Mouse (Mus musculus) bone marrow, adult 2 months (tissue): ENCODE data around the gene Hist1h4m. TPM values are rescaled to one million over a fixed set of nuclear protein-coding genes. Genes with fewer than 3 reads are reported as not detected.

ENCODE experiments used
- H3K27ac ChIP-seq: fragments of 200-500 bp; 2 replicates; pipeline ENCODE4 v1.5.1; 2012; ENCODE audit warnings: low read depth, mild to moderate bottlenecking, control low read depth, inconsistent platforms, low read length; ENCODE audit not compliant: control insufficient read depth, poor library complexity, insufficient read depth
- H3K4me1 ChIP-seq: fragments of 200-500 bp; 2 replicates; pipeline ENCODE4 v1.6.1; 2011; ENCODE audit warnings: low read length; ENCODE audit not compliant: control insufficient read depth, insufficient read depth
- H3K4me3 ChIP-seq: fragments of 200-500 bp; replicated peaks from 2 replicates; pipeline ENCODE3; 2011; ENCODE audit warnings: mild to moderate bottlenecking, low read depth, low read length, control low read depth; ENCODE audit not compliant: control insufficient read depth
- CTCF ChIP-seq: fragments of 200-500 bp; IDR thresholded peaks from 2 replicates; pipeline ENCODE4 v1.5.1; 2011; ENCODE audit warnings: low read length, control low read depth; ENCODE audit not compliant: control insufficient read depth, insufficient read depth
- POLR2A ChIP-seq: fragments of 200-500 bp; IDR thresholded peaks from 2 replicates; pipeline ENCODE4 v1.6.1; 2011; ENCODE audit warnings: low read depth, mild to moderate bottlenecking, control low read depth, low read length, borderline replicate concordance; ENCODE audit not compliant: control insufficient read depth
- WGBS: fragments of 180-500 bp; shearing (Covaris S2); methylation state at CpG from one replicate; pipeline ENCODE4 v1.1.7; 2018; 5-methylcytosine and 5-hydroxymethylcytosine counted together
- polyA plus RNA-seq: library from polyadenylated mRNA; stranded (reverse); fragments of >200 nt; gene quantifications from 2 replicates; pipeline ENCODE4 v1.2.4, GENCODE M21; 2011; ENCODE audit warnings: low replicate concordance; ENCODE audit not compliant: missing spikeins, insufficient read depth, insufficient read length

The Hist1h4m gene
- polyA plus RNA-seq, 1 experiment = 288 TPM

DNA sequence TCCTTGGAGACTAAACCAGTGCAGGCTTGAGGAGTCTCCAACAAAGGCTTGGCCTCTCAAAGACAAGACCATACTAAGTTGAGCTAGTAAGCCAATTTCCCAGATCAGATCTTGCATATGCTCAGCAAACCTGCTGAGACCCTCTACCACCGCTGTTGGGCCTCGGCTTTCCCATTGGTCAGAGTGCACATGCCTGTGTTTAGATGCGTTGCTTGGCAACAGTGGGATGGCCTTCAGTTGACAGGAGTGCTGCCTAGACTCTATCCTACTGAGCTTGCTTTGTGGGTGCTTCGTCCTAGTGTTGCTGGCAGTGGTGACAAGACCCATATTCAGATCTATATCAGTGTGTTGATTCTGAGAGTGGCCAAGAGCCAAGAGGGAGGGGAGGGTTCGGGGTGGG is 50.1 kb downstream of the Hist1h4m start:
- Histone ChIP-seq H3K4me3 (no peak overlapping the region), H3K27ac (no peak overlapping the region), H3K4me1 (no peaks in the 10 kb centered on the region)
- WGBS = 78% methylated on average over 5 of the region's 5 CpGs
- TF ChIP-seq CTCF (no peak), POLR2A (no peak)

Other genes with a start within 250 kb of the Hist1h4m start
- not detected in 2 replicates for gene Olfr1364, start 230.0 kb upstream of the Hist1h4m start, polyA plus RNA-seq
- not detected in 2 replicates for gene Olfr1362, start 197.7 kb upstream of the Hist1h4m start, polyA plus RNA-seq
- not detected in 2 replicates for gene Olfr11, start 169.2 kb upstream of the Hist1h4m start, polyA plus RNA-seq
- gene Olfr1361, start 148.4 kb upstream of the Hist1h4m start, polyA plus RNA-seq = not detected in 2 replicates
- not detected in 2 replicates for gene Olfr1360, start 134.3 kb upstream of the Hist1h4m start, polyA plus RNA-seq
- gene Olfr1359, start 113.6 kb upstream of the Hist1h4m start, polyA plus RNA-seq = not detected in 2 replicates
- 28.9 and 65.7 TPM in 2 replicates for gene Hist1h2bl, start 95.6 kb upstream of the Hist1h4m start, polyA plus RNA-seq
- 19.2 and 21.1 TPM in 2 replicates for gene Hist1h2ai, start 95.3 kb upstream of the Hist1h4m start, polyA plus RNA-seq
- 49.7 and 178 TPM in 2 replicates for gene Hist1h3h, start 94.1 kb upstream of the Hist1h4m start, polyA plus RNA-seq
- gene Hist1h2bm, start 89.7 kb upstream of the Hist1h4m start, polyA plus RNA-seq = 19.6 and 68.6 TPM in 2 replicates
- gene Hist1h4j, start 76.7 kb upstream of the Hist1h4m start, polyA plus RNA-seq = 47.4 and 58.6 TPM in 2 replicates
- gene Hist1h4k, start 61.2 kb upstream of the Hist1h4m start, polyA plus RNA-seq = 358 and 477 TPM in 2 replicates
- 25.2 and 61.7 TPM in 2 replicates for gene Hist1h2ak, start 57.9 kb upstream of the Hist1h4m start, polyA plus RNA-seq
- gene Hist1h2bn, start 57.6 kb upstream of the Hist1h4m start, polyA plus RNA-seq = 98.2 and 195 TPM in 2 replicates
- gene Hist1h1b, start 31.1 kb upstream of the Hist1h4m start, polyA plus RNA-seq = 99.1 and 123 TPM in 2 replicates
- gene Hist1h3i, start 28.4 kb upstream of the Hist1h4m start, polyA plus RNA-seq = 34.1 TPM in 1 of 2 replicates, not detected in the other
- 14.9 and 15.3 TPM in 2 replicates for gene Hist1h2an, start 24.5 kb upstream of the Hist1h4m start, polyA plus RNA-seq
- 31.5 and 33.4 TPM in 2 replicates for gene Hist1h2bp, start 24.3 kb upstream of the Hist1h4m start, polyA plus RNA-seq
- 27.5 and 42.9 TPM in 2 replicates for gene Hist1h2bq, start 1.5 kb upstream of the Hist1h4m start, polyA plus RNA-seq
- 5.1 TPM in 1 of 2 replicates, not detected in the other for gene Hist1h2ao, start 1.3 kb upstream of the Hist1h4m start, polyA plus RNA-seq
- 79.8 and 313 TPM in 2 replicates for gene Hist1h4n, start 20.4 kb downstream of the Hist1h4m start, polyA plus RNA-seq
- gene Hist1h2ap, start 21.8 kb downstream of the Hist1h4m start, polyA plus RNA-seq = 94.2 and 102 TPM in 2 replicates
- gene Hist1h2br, start 22.0 kb downstream of the Hist1h4m start, polyA plus RNA-seq = 36.9 and 43.8 TPM in 2 replicates
- gene Zfp184, start 133.3 kb downstream of the Hist1h4m start, polyA plus RNA-seq = 1.4 and 2.5 TPM in 2 replicates
- not detected in 2 replicates for gene Pom121l2, start 169.4 kb downstream of the Hist1h4m start, polyA plus RNA-seq
- 3.9 and 10.0 TPM in 2 replicates for gene Prss16, start 198.0 kb downstream of the Hist1h4m start, polyA plus RNA-seq
- 31.8 and 40.4 TPM in 2 replicates for gene Hist1h2ah, start 223.8 kb downstream of the Hist1h4m start, polyA plus RNA-seq
- 109 and 137 TPM in 2 replicates for gene Hist1h2bk, start 224.1 kb downstream of the Hist1h4m start, polyA plus RNA-seq
- gene Hist1h4i, start 229.6 kb downstream of the Hist1h4m start, polyA plus RNA-seq = 144 and 216 TPM in 2 replicates
- 11.7 and 42.0 TPM in 2 replicates for gene Hist1h2ag, start 231.2 kb downstream of the Hist1h4m start, polyA plus RNA-seq
- gene Hist1h2bj, start 231.5 kb downstream of the Hist1h4m start, polyA plus RNA-seq = 40.5 and 87.9 TPM in 2 replicates